Mouse (Mus musculus): ENCODE data around the gene Ubr1. TPM values are rescaled to one million over a fixed set of nuclear protein-coding genes. Genes with fewer than 3 reads are reported as not detected.

Ubr1 gene
- total RNA-seq, 4 experiments from 2014 or later = 27.4 to 31.5 (median 29.6) TPM

GRCm38 (mm10) chr2:120863389-120863788 lies 107.1 kb downstream of the Ubr1 start:
- DNase-seq (ENCODE audit: low spot score in 2 of 2) = no peak

GRCm38 (mm10) chr2:120860699-120861098 lies 109.8 kb downstream of the Ubr1 start:
- no peak for DNase-seq (ENCODE audit: low spot score in 2 of 2)

- DNase-seq (ENCODE audit: low spot score in 2 of 2) = no peak
Observed at GRCm38 (mm10) chr2:120858131-120858530, 112.4 kb downstream of the Ubr1 start.

DNA sequence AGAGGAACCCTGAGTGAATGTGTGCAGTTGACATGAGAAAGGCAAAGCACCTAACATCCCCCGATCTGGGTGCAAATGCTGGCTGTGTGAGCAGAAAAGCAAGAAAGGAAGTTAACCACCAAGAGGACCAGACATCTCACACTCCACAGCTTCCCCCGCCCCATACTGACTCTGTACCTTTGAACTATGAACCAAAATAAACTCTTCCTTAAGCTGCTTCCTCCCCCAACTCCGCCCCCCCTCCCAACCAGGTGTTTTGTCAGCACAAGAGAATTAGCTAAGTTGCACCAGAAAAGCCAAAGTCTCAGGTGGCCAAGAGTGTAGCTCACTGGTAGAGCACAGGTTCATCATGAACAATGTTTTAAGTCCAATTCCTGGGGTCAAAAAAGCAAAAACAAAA lies 117.4 kb downstream of the Ubr1 start:
- DNase-seq (ENCODE audit: low spot score in 2 of 2) = no peak

GRCm38 (mm10) chr2:120852626-120853025 lies 117.9 kb downstream of the Ubr1 start:
- DNase-seq (ENCODE audit: low spot score in 2 of 2) = no peak

GRCm38 (mm10) chr2:120850424-120851082 lies 120.0 kb downstream of the Ubr1 start, which contains the start of gene Ttbk2:
Ttbk2 (minus strand) TSS chr2:120850604.
- DNase-seq (ENCODE audit: low spot score in 2 of 2) = peak; percentile 96 to 97

- DNase-seq (ENCODE audit: low spot score in 2 of 2) = no peak
Observed at GRCm38 (mm10) chr2:120849449-120850423, 120.8 kb downstream of the Ubr1 start, which contains the start of gene Cdan1. Cdan1 (minus strand) TSS chr2:120850128.

- DNase-seq (ENCODE audit: low spot score in 2 of 2) = no peak
Observed at GRCm38 (mm10) chr2:120845280-120845679, 125.2 kb downstream of the Ubr1 start.

GRCm38 (mm10) chr2:120843990-120844389 lies 126.5 kb downstream of the Ubr1 start:
- DNase-seq (ENCODE audit: low spot score in 2 of 2) = no peak

DNA sequence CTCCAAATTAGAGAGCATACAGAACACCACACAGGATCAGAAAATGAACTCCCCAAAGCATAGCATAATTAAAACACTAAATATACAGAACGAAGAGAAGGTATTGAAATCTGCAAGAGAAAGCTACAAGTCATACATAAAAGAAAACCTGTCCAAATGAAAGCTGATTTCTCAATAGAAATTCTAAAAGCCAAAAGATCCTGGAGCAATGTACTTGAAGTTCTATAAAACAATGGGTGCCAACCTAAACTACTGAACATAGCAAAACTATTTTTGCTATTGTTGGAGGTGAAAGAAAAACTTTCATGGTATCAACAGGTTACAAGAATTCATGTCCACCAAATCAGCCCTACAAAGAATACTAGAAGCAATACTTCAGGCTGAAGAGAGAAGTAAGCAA lies 129.3 kb downstream of the Ubr1 start:
- no peak for DNase-seq (ENCODE audit: low spot score in 2 of 2)

DNA sequence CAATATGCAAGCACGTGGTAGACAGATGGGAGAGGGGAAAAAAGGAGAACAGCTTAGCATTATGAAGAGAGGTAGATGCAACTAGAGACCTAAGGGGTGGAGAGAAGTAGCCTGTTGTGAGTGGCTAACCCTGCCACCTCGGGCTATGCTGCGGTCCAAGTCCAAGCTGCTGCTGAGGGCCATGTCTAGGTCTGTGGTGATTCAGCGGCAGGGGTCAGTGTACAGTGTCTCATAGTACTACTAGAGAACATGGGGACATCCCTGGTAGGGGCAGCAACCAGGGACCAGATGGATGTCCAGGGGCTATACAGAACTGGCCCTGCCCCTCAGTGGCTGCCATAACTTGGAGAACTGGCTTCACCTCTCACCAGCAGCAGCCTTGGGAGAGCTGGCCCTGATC lies 135.3 kb downstream of the Ubr1 start:
- DNase-seq (ENCODE audit: low spot score in 2 of 2) = no peak

DNA sequence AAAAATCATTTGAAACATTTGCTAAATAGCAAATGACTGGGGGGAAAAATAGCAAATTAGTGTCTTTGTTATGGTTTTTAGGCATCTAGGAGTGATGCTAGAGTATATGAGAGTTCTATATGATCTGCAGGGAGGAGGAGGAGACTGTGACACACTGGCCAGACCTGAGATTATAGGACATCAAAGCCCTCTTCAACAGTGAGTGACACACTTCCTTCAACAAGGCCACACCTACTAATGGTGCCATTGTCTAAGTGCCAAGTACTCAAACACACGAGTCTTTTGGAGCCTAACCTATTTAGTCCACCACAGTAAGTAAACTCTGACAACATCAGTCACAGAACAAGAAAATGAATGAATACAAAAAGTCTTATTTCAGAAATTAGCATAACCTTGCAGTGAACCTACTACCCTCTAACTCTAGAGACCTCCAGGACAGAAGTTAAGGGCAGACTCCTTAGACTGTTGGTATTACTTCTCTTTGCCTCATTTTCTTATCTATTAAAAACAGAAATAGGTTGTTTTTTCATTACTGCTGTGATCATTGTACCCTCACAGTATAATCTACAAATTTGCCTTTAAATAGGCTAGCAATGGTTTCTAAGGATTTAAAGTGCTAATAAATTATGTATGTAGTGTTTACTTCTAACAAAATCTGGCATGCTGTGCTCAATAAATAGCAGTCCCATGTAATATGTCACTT lies 143.4 kb downstream of the Ubr1 start:
- DNase-seq (ENCODE audit: low spot score in 2 of 2) = no peak

Small RNA genes within 50 kb of the gene (microRNA-seq; reads per million reads assigned to microRNA genes)
- gene Gm44325 = not detected

Other genes with a start within 250 kb of the Ubr1 start
- gene Cdan1, start 120.6 kb downstream of the Ubr1 start, total RNA-seq (2022) = 1 to 10 TPM; 2.7 to 5.2 (median 4.4) TPM
- 10 to 100 TPM in 1 of 4 experiments, 1 to 10 TPM in 3; 7.5 to 11.3 (median 9.3) TPM for gene Ttbk2, start 120.1 kb downstream of the Ubr1 start, total RNA-seq (2022)
- 1 to 10 TPM; 2.9 to 4.0 (median 3.2) TPM for gene Tmem62, start 6.3 kb upstream of the Ubr1 start, total RNA-seq (2022)
- gene Ccndbp1, start 37.7 kb upstream of the Ubr1 start, total RNA-seq (2022) = 10 to 100 TPM; 26.9 to 41.5 (median 37.5) TPM
- not detected for gene Epb42, start 66.4 kb upstream of the Ubr1 start, total RNA-seq (2022)
- gene Tgm5, start 115.1 kb upstream of the Ubr1 start, total RNA-seq (2022) = under 1 TPM; 0.20 to 0.43 (median 0.34) TPM
- not detected for gene Tgm7, start 139.1 kb upstream of the Ubr1 start, total RNA-seq (2022)
- 10 to 100 TPM; 13.4 to 18.9 (median 17.1) TPM for gene Adal, start 169.7 kb upstream of the Ubr1 start, total RNA-seq (2022)
- gene Lcmt2, start 169.9 kb upstream of the Ubr1 start, total RNA-seq (2022) = 1 to 10 TPM; 3.5 to 5.0 (median 4.0) TPM
- 10 to 100 TPM; 10.2 to 16.5 (median 11.7) TPM for gene Tubgcp4, start 199.9 kb upstream of the Ubr1 start, total RNA-seq (2022)
- 1 to 10 TPM; 3.8 to 4.9 (median 4.5) TPM for gene Zscan29, start 200.4 kb upstream of the Ubr1 start, total RNA-seq (2022)